Comparison of ENCODE assay signal across 8 mouse cellular contexts in genomic region chr17:49951491-49951855, GRCm38 (mm10).
A peak's percentile ranks its signal among the peaks of the same experiment; 100 is the strongest.
DNase-seq lines count a peak whose midpoint lies in the region; ATAC-seq and TF ChIP-seq lines count a peak whose summit lies in the region.

No protein-coding gene starts in this region.

- H3K4me1 ChIP-seq in intestine, embryonic 15.5 days (replicated peaks), result no peaks in the 10 kb centered on the region
- no peaks in the 10 kb centered on the region for H3K4me1 ChIP-seq in small intestine, adult 2 months (ENCODE audit: control insufficient read depth, insufficient read depth, insufficient read length, low read length)

- H3K4me3 ChIP-seq in intestine, embryonic 15.5 days (replicated peaks), result 0 out of 2 replicates have a peak overlapping the region, but pooled peaks have one; percentile 6
- H3K4me3 ChIP-seq in small intestine, adult 2 months (ENCODE audit: low read depth, low read length), result no peak overlapping the region

- H3K27ac ChIP-seq in intestine, embryonic 15.5 days, result 0 out of 2 replicates have a peak overlapping the region, but pooled peaks have one; percentile 23
- H3K27ac ChIP-seq in small intestine, adult 2 months (ENCODE audit: insufficient read depth, low read depth, low read length), result no peak overlapping the region

- no peak overlapping the region for H3K9ac ChIP-seq in intestine, embryonic 15.5 days

- intact Hi-C loops in left cerebral cortex, postnatal 14 days (cut with DNase I), result loop anchor here (1.0 kb wide), 1 partner anchor 286 kb away; no protein-coding TSS in a partner anchor

- peak; percentile 24; the same call in 1 of the 2 replicates for TF ChIP-seq CTCF in small intestine, adult 2 months (IDR thresholded peaks at IDR 0.05; ENCODE audit: extremely low read depth, insufficient read length, insufficient replicate concordance, low read depth, low read length)

- H3K4me2 ChIP-seq in intestine, embryonic 15.5 days (replicated peaks), result peak overlapping the region; percentile 47

- 9% methylated on average over 7 of the region's 7 CpGs for WGBS in intestine, embryonic 15.5 days
- WGBS in small intestine, adult 2 months, result 7% methylated on average over 7 of the region's 7 CpGs

- H3K27me3 ChIP-seq in intestine, embryonic 15.5 days (replicated peaks), result no peaks in the 10 kb centered on the region
- no peaks in the 10 kb centered on the region for H3K27me3 ChIP-seq in small intestine, adult 2 months (ENCODE audit: control insufficient read depth, insufficient read depth, low read length)

- DNase-seq in CD4-positive, CD25-positive, alpha-beta regulatory T cell, adult 2 months (ENCODE audit: low read depth, low spot score), result peak; percentile 83
- peak; percentile 72 for DNase-seq in embryo, embryonic 9.5 days (ENCODE audit: extremely low spot score)
- peak; percentile 56 to 82 for DNase-seq in gastrocnemius, postnatal 4 days (ENCODE audit: low spot score in 2 of 2)
- peak; percentile 89 to 92 for DNase-seq in left cerebral cortex, postnatal 14 days (ENCODE audit: low spot score in 2 of 2)
- peak; percentile 82 for DNase-seq in mesoderm, embryonic 11.5 days (ENCODE audit: low read depth, low spot score)

- no peaks in the 10 kb centered on the region for H3K9me3 ChIP-seq in intestine, embryonic 15.5 days

- no peak for ATAC-seq in CD4-positive, CD25-positive, alpha-beta regulatory T cell, adult 4 months
- no peak for ATAC-seq in intestine, embryonic 15.5 days

- TF ChIP-seq POLR2A in small intestine, adult 2 months (IDR thresholded peaks at IDR 0.05; ENCODE audit: low read depth, low read length), result no peak

- H3K36me3 ChIP-seq in intestine, embryonic 15.5 days, result no peaks in the 10 kb centered on the region
- H3K36me3 ChIP-seq in small intestine, adult 2 months (ENCODE audit: control insufficient read depth, insufficient read depth, low read length), result no peaks in the 10 kb centered on the region
